Mouse (Mus musculus): ENCODE data around the gene Snd1.

DNA sequence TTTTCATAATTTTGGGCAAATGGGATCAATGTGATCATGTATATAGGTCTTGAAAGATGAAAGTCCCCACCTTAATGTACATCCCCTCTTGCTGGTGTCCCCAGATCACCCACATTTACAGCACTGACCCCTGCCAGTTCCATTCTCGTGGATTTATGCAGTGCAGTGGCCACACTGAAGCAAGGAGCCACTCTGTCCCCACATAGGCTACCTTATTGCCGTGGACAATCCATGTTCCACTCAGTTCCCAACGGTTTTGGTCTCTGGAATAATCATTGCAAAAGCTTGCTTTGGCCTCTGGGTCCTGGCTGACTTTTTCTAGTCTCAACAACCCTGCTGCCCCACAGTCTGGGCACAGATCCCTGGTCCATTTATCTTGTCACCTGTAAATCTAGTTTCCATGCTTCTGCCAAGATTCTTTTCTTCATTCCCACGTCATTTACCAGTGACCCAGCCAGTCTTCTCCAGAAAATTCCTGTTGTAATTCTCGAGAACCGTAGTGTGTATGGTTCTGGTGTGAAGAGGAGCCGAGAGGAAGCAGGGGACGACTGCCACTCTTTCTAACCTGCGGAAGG, 375.5 kb downstream of the Snd1 start:
- TF ChIP-seq POLR2A (IDR thresholded peaks at IDR 0.05; ENCODE audit: low read depth, low read length) (no peak), CTCF (IDR thresholded peaks at IDR 0.05; ENCODE audit: borderline replicate concordance, insufficient read depth, low read length) (no peak)

Data from embryonic fibroblast, embryonic 13.5 days (primary cell).